Mouse (Mus musculus): ENCODE results near the gene 4931422A03Rik. TPM values are rescaled to one million over a fixed set of nuclear protein-coding genes. Genes with fewer than 3 reads are reported as not detected.

The 4931422A03Rik gene
- total and polyA plus RNA-seq, 3 experiments: 0.50 to 4.9 TPM; not detected in 1

GRCm38 (mm10) chr2:103926586-103927113, 101.5 kb downstream of the 4931422A03Rik start:
- no peak overlapping the region for H3K27ac ChIP-seq (ENCODE audit: control insufficient read depth, low read depth, low read length)
- peaks cover 2 to 17% of the 10 kb centered on the region in 2 experiments; a peak in 2 of 4 replicates for H3K4me1 ChIP-seq (ENCODE audit: control insufficient read depth in 1 of 2, insufficient read depth in 2 of 2, low read length in 2 of 2)
- H3K4me3 ChIP-seq (ENCODE audit: control insufficient read depth in 1 of 2, insufficient read depth in 1 of 2, low read depth in 2 of 2, low read length in 2 of 2): no peak overlapping the region

DNA sequence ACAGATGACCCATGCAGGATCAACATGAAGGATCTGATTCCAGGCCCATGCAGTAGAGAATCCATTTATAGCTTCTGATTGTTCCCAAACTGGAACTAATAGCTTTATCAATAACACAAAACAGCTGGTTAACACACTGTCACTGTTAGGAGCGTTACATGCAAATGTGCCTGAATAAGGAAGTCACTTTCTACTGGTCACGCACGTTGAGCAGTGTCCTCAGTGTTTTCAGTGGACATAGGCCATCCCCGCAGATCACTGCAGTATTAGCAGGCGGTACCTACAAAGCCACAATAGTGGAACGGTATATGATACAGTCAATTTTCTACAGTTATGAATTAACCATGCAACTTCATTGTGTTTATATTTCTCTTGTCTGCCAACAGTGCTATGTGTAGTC, 108.7 kb downstream of the 4931422A03Rik start:
- TF ChIP-seq MAX (IDR thresholded peaks at IDR 0.05; ENCODE audit: low read length): no peak
- TF ChIP-seq ZMIZ1 (IDR thresholded peaks at IDR 0.05; ENCODE audit: low read depth, low read length): no peak
- TF ChIP-seq POLR2AphosphoS2 (IDR thresholded peaks at IDR 0.05; ENCODE audit: low read length): no peak
- no peak for TF ChIP-seq GATA1 (IDR thresholded peaks at IDR 0.05; ENCODE audit: low read depth, low read length)
- no peak for TF ChIP-seq GABPA (IDR thresholded peaks at IDR 0.05; ENCODE audit: low read depth, low read length)
- no peak for TF ChIP-seq UBTF (IDR thresholded peaks at IDR 0.05; ENCODE audit: borderline replicate concordance, insufficient read depth, low read depth, low read length)
- Histone ChIP-seq H3K4me3 (ENCODE audit: control insufficient read depth in 1 of 2, insufficient read depth in 1 of 2, low read depth in 2 of 2, low read length in 2 of 2) (no peak overlapping the region), H3K79me2 (ENCODE audit: control insufficient read depth, insufficient read depth, low read length, poor library complexity) (no peaks in the 10 kb centered on the region), H3K4me1 (ENCODE audit: control insufficient read depth in 1 of 2, insufficient read depth in 2 of 2, low read length in 2 of 2) (peaks cover 10 to 13% of the 10 kb centered on the region in 2 experiments), H3K9ac (ENCODE audit: control insufficient read depth, low read depth, low read length, poor library complexity, severe bottlenecking) (no peak overlapping the region), H3K9me3 (replicated peaks; ENCODE audit: insufficient read depth, low read length) (no peaks in the 10 kb centered on the region), H3K27me3 (ENCODE audit: control insufficient read depth in 1 of 2, insufficient read depth in 2 of 2, low read length in 2 of 2) (no peaks in the 10 kb centered on the region), H3K27ac (ENCODE audit: control insufficient read depth, low read depth, low read length) (no peak overlapping the region), H3K36me3 (ENCODE audit: control insufficient read depth in 1 of 2, insufficient read depth in 2 of 2, low read length in 2 of 2) (peaks cover 0 to 15% of the 10 kb centered on the region in 2 experiments; a peak in 2 of 4 replicates)
- DNase-seq (ENCODE audit: low read depth, low spot score): no peak

More at GRCm38 (mm10) chr2:103926586-103927113, 101.5 kb downstream of the 4931422A03Rik start:
- Histone ChIP-seq H3K9me3 (replicated peaks; ENCODE audit: insufficient read depth, low read length) (no peaks in the 10 kb centered on the region), H3K36me3 (ENCODE audit: control insufficient read depth in 1 of 2, insufficient read depth in 2 of 2, low read length in 2 of 2) (peaks cover 0 to 5% of the 10 kb centered on the region in 2 experiments; a peak in 1 of 4 replicates), H3K27me3 (ENCODE audit: control insufficient read depth in 1 of 2, insufficient read depth in 2 of 2, low read length in 2 of 2) (no peaks in the 10 kb centered on the region), H3K9ac (ENCODE audit: control insufficient read depth, low read depth, low read length, poor library complexity, severe bottlenecking) (no peak overlapping the region), H3K79me2 (ENCODE audit: control insufficient read depth, insufficient read depth, low read length, poor library complexity) (no peaks in the 10 kb centered on the region; the same call in 1 of the 2 replicates)
- TF ChIP-seq RCOR1 (IDR thresholded peaks at IDR 0.05; ENCODE audit: low read depth, low read length) (no peak), ZMIZ1 (IDR thresholded peaks at IDR 0.05; ENCODE audit: low read depth, low read length) (no peak), KAT2A (conservative IDR thresholded peaks at IDR 0.05; ENCODE audit: low read depth, low read length) (no peak), SMC3 (IDR thresholded peaks at IDR 0.05; ENCODE audit: low read depth, low read length) (no peak), POLR2AphosphoS2 (IDR thresholded peaks at IDR 0.05; ENCODE audit: low read length) (no peak), TCF12 (IDR thresholded peaks at IDR 0.05; ENCODE audit: low read depth, low read length) (no peak), USF2 (IDR thresholded peaks at IDR 0.05; ENCODE audit: borderline replicate concordance in 1 of 2, insufficient read depth in 1 of 2, low read depth in 1 of 2, low read length in 2 of 2) (no peak), NELFE (IDR thresholded peaks at IDR 0.05; ENCODE audit: low read depth, low read length) (no peak), SIN3A (IDR thresholded peaks at IDR 0.05; ENCODE audit: low read length) (no peak), BHLHE40 (IDR thresholded peaks at IDR 0.05; ENCODE audit: borderline replicate concordance, low read depth, low read length) (no peak), GATA1 (IDR thresholded peaks at IDR 0.05; ENCODE audit: low read depth, low read length) (no peak), CHD2 (IDR thresholded peaks at IDR 0.05; ENCODE audit: low read length) (no peak), MEF2A (IDR thresholded peaks at IDR 0.05; ENCODE audit: extremely low read depth, insufficient replicate concordance, low read depth, low read length, poor library complexity, severe bottlenecking) (no peak), CTCF (IDR thresholded peaks at IDR 0.05 in 2 of 3, conservative IDR thresholded peaks at IDR 0.05 in 1 of 3; ENCODE audit: control insufficient read depth in 1 of 3, insufficient read depth in 1 of 3, low read depth in 2 of 3, low read length in 3 of 3, poor library complexity in 1 of 3, severe bottlenecking in 1 of 3) (no peak), GABPA (IDR thresholded peaks at IDR 0.05; ENCODE audit: low read depth, low read length) (no peak), ZKSCAN1 (IDR thresholded peaks at IDR 0.05; ENCODE audit: low read depth, low read length) (no peak), MYC (IDR thresholded peaks at IDR 0.05; ENCODE audit: low read depth, low read length) (no peak)
- DNase-seq (ENCODE audit: low read depth, low spot score): no peak
